25 mouse cellular contexts compared by ENCODE assay signal in the genomic region with DNA sequence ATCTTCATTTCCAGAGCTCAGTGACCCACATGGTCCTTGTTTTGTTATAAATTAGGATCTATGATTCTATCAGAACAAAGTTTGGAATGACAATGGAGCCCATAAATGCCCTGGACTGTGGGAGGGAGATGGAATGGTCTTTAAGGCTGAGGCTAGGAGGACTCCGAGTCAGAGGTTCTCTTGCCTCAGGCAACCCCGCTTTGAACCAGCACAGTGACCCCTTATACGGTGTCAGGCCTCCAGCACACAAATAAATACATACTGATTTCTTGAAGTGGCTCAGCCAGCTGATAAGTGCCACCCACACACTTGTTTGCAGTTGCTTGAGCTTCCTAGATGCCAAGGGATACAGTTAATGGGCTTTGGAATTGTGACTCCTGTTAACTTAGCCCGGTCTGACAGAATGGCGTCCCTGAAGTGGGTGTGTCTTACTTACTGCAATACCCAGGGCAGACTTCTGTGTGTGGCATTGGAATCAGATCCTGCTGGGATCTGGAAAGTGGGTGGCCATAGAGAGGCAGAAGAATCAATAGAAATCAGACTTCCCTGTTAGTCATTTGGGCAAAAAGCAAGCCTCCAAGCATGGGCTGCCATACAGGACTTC. TPM values are rescaled to one million over a fixed set of nuclear protein-coding genes. Genes with fewer than 3 reads are reported as not detected.
A peak's percentile ranks its signal among the peaks of the same experiment; 100 is the strongest.
DNase-seq lines count a peak whose midpoint lies in the region; ATAC-seq and TF ChIP-seq lines count a peak whose summit lies in the region.
"Had no signal": no experiment of that assay in that cellular context is flagged by ENCODE, and none has a peak within 500 bp of the region (broad histone marks: within the 10 kb centered on the region; RNA-seq: fewer than 3 reads in every experiment).

No protein-coding gene starts in this region.

- DNase-seq in forebrain, embryonic 11.5 days (ENCODE audit: low spot score) = peak; percentile 42
- DNase-seq in kidney, postnatal 36 days = no peak
- DNase-seq in kidney, postnatal 0 days (ENCODE audit: low spot score) = no peak
- DNase-seq in kidney, adult 9 months = no peak
- DNase-seq in retina, postnatal 1 day = peak; percentile 37
- DNase-seq in retina, embryonic 14.5 days (ENCODE audit: low spot score) = no peak
- DNase-seq: adrenal gland, adult 8-10 months; adrenal gland, postnatal 14 days; B cell, adult 2 months; cerebellum, adult 11-12 months; cerebellum, adult 2 months; cerebellum, adult 9-10 months; cerebellum, postnatal 10 days; cerebellum, postnatal 25 days had no signal

- no peak overlapping the region for H3K27ac ChIP-seq in forebrain, embryonic 11.5 days (ENCODE audit: low read depth, low read length)
- no peak overlapping the region for H3K27ac ChIP-seq in forebrain, embryonic 15.5 days (replicated peaks)
- H3K27ac ChIP-seq in kidney, embryonic 15.5 days = no peak overlapping the region
- H3K27ac ChIP-seq in kidney, postnatal 0 days = no peak overlapping the region
- H3K27ac ChIP-seq: embryonic facial prominence, embryonic 10.5 days; embryonic facial prominence, embryonic 12.5 days; forebrain, embryonic 12.5 days had no signal

- no peaks in the 10 kb centered on the region for H3K27me3 ChIP-seq in forebrain, embryonic 11.5 days (ENCODE audit: control insufficient read depth, insufficient read depth, low read length)
- H3K27me3 ChIP-seq in forebrain, embryonic 15.5 days = no peaks in the 10 kb centered on the region
- peaks cover 9% of the 10 kb centered on the region; the same call in 1 of the 2 replicates for H3K27me3 ChIP-seq in kidney, embryonic 15.5 days
- no peaks in the 10 kb centered on the region for H3K27me3 ChIP-seq in kidney, postnatal 0 days (ENCODE audit: insufficient read depth, low read length)
- H3K27me3 ChIP-seq: CH12.LX; forebrain, embryonic 12.5 days had no signal

- H3K36me3 ChIP-seq in forebrain, embryonic 11.5 days (ENCODE audit: control insufficient read depth, insufficient read depth, low read length) = no peaks in the 10 kb centered on the region; the same call in 1 of the 2 replicates
- 0 out of 2 replicates have a peak, but pooled peaks cover 3% of the 10 kb centered on the region for H3K36me3 ChIP-seq in forebrain, embryonic 15.5 days
- peaks cover 15% of the 10 kb centered on the region for H3K36me3 ChIP-seq in kidney, embryonic 15.5 days
- no peaks in the 10 kb centered on the region for H3K36me3 ChIP-seq in kidney, postnatal 0 days (ENCODE audit: insufficient read depth, low read length)
- H3K36me3 ChIP-seq: G1E had no signal

- no peak overlapping the region for H3K4me3 ChIP-seq in forebrain, embryonic 11.5 days (ENCODE audit: low read depth, low read length)
- no peak overlapping the region for H3K4me3 ChIP-seq in forebrain, embryonic 15.5 days
- H3K4me3 ChIP-seq in kidney, embryonic 15.5 days (replicated peaks) = no peak overlapping the region
- no peak overlapping the region for H3K4me3 ChIP-seq in kidney, postnatal 0 days (replicated peaks; ENCODE audit: low read depth, low read length)
- H3K4me3 ChIP-seq: embryonic facial prominence, embryonic 10.5 days; embryonic facial prominence, embryonic 12.5 days; forebrain, embryonic 12.5 days had no signal

- H3K9me3 ChIP-seq in forebrain, embryonic 11.5 days (ENCODE audit: control insufficient read depth, low read length) = no peaks in the 10 kb centered on the region
- H3K9me3 ChIP-seq in forebrain, embryonic 15.5 days = no peaks in the 10 kb centered on the region
- no peaks in the 10 kb centered on the region for H3K9me3 ChIP-seq in kidney, embryonic 15.5 days (replicated peaks)
- no peaks in the 10 kb centered on the region for H3K9me3 ChIP-seq in kidney, postnatal 0 days (replicated peaks; ENCODE audit: low read length)
- H3K9me3 ChIP-seq: embryonic facial prominence, embryonic 10.5 days; embryonic facial prominence, embryonic 12.5 days; forebrain, embryonic 12.5 days had no signal

- ATAC-seq in forebrain, embryonic 11.5 days (replicated peaks; ENCODE audit: low FRiP score) = no peak; the same call in 1 of the 2 replicates
- no peak for ATAC-seq in forebrain, embryonic 15.5 days (replicated peaks)
- peak; percentile 56; the same call in 1 of the 2 replicates for ATAC-seq in kidney, embryonic 15.5 days (replicated peaks; ENCODE audit: low FRiP score)
- 0 out of 2 replicates have a peak, but pooled peaks have one; percentile 13 for ATAC-seq in kidney, postnatal 0 days (replicated peaks; ENCODE audit: low FRiP score, low read depth)
- ATAC-seq: activated CD4-positive, CD25-positive, alpha-beta regulatory T cell, adult 4 months; CD4-positive, CD25-positive, alpha-beta regulatory T cell, adult 4 months; forebrain, embryonic 14.5 days; Patski had no signal

- no peak overlapping the region for H3K4me2 ChIP-seq in forebrain, embryonic 11.5 days (ENCODE audit: low read depth, low read length, severe bottlenecking)
- no peak overlapping the region for H3K4me2 ChIP-seq in forebrain, embryonic 15.5 days (replicated peaks)
- H3K4me2 ChIP-seq in kidney, embryonic 15.5 days = no peak overlapping the region
- no peak overlapping the region for H3K4me2 ChIP-seq in kidney, postnatal 0 days (ENCODE audit: low read length)
- H3K4me2 ChIP-seq: embryonic facial prominence, embryonic 12.5 days; forebrain, embryonic 12.5 days had no signal

- no peak for TF ChIP-seq CTCF in kidney, postnatal 0 days (IDR thresholded peaks at IDR 0.05; ENCODE audit: low read depth)

- no peak overlapping the region for H3K9ac ChIP-seq in forebrain, embryonic 11.5 days (ENCODE audit: low read length)
- H3K9ac ChIP-seq in forebrain, embryonic 15.5 days (replicated peaks) = no peak overlapping the region
- no peak overlapping the region for H3K9ac ChIP-seq in kidney, embryonic 15.5 days
- H3K9ac ChIP-seq in kidney, postnatal 0 days (ENCODE audit: low read depth, low read length) = no peak overlapping the region
- H3K9ac ChIP-seq: embryonic facial prominence, embryonic 12.5 days; forebrain, embryonic 12.5 days had no signal

- H3K4me1 ChIP-seq in forebrain, embryonic 11.5 days (replicated peaks; ENCODE audit: control insufficient read depth, insufficient read depth, low read length) = no peaks in the 10 kb centered on the region
- H3K4me1 ChIP-seq in forebrain, embryonic 15.5 days = peaks cover 8% of the 10 kb centered on the region; the same call in 1 of the 2 replicates
- H3K4me1 ChIP-seq in kidney, embryonic 15.5 days = peaks cover 4% of the 10 kb centered on the region; the same call in 1 of the 2 replicates
- H3K4me1 ChIP-seq in kidney, postnatal 0 days (replicated peaks; ENCODE audit: insufficient read depth, low read length) = no peaks in the 10 kb centered on the region

- 64% methylated on average over 5 of the region's 5 CpGs for WGBS in forebrain, embryonic 11.5 days
- 65% methylated on average over 5 of the region's 5 CpGs for WGBS in forebrain, embryonic 15.5 days
- 45% methylated on average over 5 of the region's 5 CpGs for WGBS in kidney, embryonic 15.5 days
- 46% methylated on average over 5 of the region's 5 CpGs for WGBS in kidney, postnatal 0 days

RNA-seq across cellular contexts. Expression of a gene that starts 8.3 kb away (rescaled TPM):
- polyA plus RNA-seq in forebrain, embryonic 11.5 days (2014; fragmentation: Nextera tagmentation; extraction: Ambion mirVana) = 54.3 and 55.5 TPM in 2 replicates
- 18.4 and 22.8 TPM in 2 replicates for polyA plus RNA-seq in forebrain, embryonic 15.5 days (2015; fragmentation: Nextera tagmentation; extraction: Ambion mirVana)
- polyA plus RNA-seq in kidney, embryonic 15.5 days (2015; fragmentation: Nextera tagmentation; extraction: Ambion mirVana) = 15.3 and 16.0 TPM in 2 replicates
- 11.8 and 15.9 TPM in 2 replicates for polyA plus RNA-seq in kidney, postnatal 0 days (2015; fragmentation: Nextera tagmentation; extraction: Ambion mirVana)
- polyA plus RNA-seq: CD4-positive, CD25-positive, alpha-beta regulatory T cell, adult 4 months; Patski had no signal

RNA-seq across cellular contexts. Expression of a gene that starts 35.6 kb away (rescaled TPM):
- 25.6 and 26.2 TPM in 2 replicates for polyA plus RNA-seq in forebrain, embryonic 11.5 days (2014; fragmentation: Nextera tagmentation; extraction: Ambion mirVana)
- polyA plus RNA-seq in forebrain, embryonic 15.5 days (2015; fragmentation: Nextera tagmentation; extraction: Ambion mirVana) = 35.8 and 38.8 TPM in 2 replicates
- polyA plus RNA-seq in kidney, embryonic 15.5 days (2015; fragmentation: Nextera tagmentation; extraction: Ambion mirVana) = 33.9 and 36.0 TPM in 2 replicates
- polyA plus RNA-seq in kidney, postnatal 0 days (2015; fragmentation: Nextera tagmentation; extraction: Ambion mirVana) = 37.5 and 41.2 TPM in 2 replicates

Comparison
In these comparisons a context has a peak if more than half of its experiments do, and no peak if none do; other contexts are left out.
1. DNase-seq: peak in forebrain, embryonic 11.5 days (single experiment) and retina, postnatal 1 day (single experiment); none in kidney, postnatal 36 days (0 of 2), kidney, postnatal 0 days (single experiment), kidney, adult 9 months (single experiment) and retina, embryonic 14.5 days (single experiment).
2. ATAC-seq: peak in kidney, embryonic 15.5 days (single experiment) and kidney, postnatal 0 days (single experiment); none in forebrain, embryonic 11.5 days (single experiment) and forebrain, embryonic 15.5 days (single experiment).